Mouse (Mus musculus): ENCODE results near the gene Cypt4. TPM values are rescaled to one million over a fixed set of nuclear protein-coding genes. Genes with fewer than 3 reads are reported as not detected.

The Cypt4 gene
- polyA plus RNA-seq (2017; shearing (Covaris generic)), result not detected

DNA sequence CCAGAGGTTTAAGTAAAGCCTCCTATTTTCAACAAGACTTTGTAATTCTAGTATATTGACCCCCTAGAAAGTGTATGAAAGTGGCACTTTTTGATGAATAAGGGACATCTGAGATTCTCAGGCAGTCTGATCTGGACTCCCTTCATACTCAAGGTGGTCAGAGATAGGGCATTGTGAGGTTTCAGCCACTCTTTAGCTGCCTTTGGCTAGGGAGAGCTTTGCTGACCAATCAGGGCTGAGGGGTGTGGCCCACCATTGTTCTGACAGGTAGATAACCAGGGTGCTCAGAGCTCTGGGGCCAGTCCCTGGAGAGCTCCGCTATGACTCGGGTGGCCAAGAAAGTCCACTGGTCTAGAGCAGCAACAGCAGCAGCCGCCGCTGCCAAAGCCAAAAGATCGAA lies at the start of gene Cypt4:
Cypt4 (plus strand) TSS at position 301 of the 400 bp plus-strand sequence.

Other genes with a start within 250 kb of the Cypt4 start
- 1.7 TPM for gene Dpy19l1, start 122.1 kb upstream of the Cypt4 start, polyA plus RNA-seq (2017; shearing (Covaris generic))
- not detected for gene Dpy19l2, start 71.1 kb downstream of the Cypt4 start, polyA plus RNA-seq (2017; shearing (Covaris generic))
- gene Tbx20, start 149.1 kb downstream of the Cypt4 start, polyA plus RNA-seq (2017; shearing (Covaris generic)), result not detected

Data from activated CD4-positive, CD25-positive, alpha-beta regulatory T cell, adult 9 weeks (primary cell).